In genomic region chr4:140647711-140648421, GRCm38 (mm10) we compare ENCODE assay signal across 8 mouse cellular contexts. TPM values are rescaled to one million over a fixed set of nuclear protein-coding genes. Genes with fewer than 3 reads are reported as not detected.
A peak's percentile ranks its signal among the peaks of the same experiment; 100 is the strongest.
DNase-seq lines count a peak whose midpoint lies in the region; ATAC-seq lines count a peak whose summit lies in the region.

No protein-coding gene starts in this region.

- H3K4me1 ChIP-seq in heart, embryonic 13.5 days, result peaks cover 42% of the 10 kb centered on the region
- 0 out of 2 replicates have a peak, but pooled peaks cover 8% of the 10 kb centered on the region for H3K4me1 ChIP-seq in liver, embryonic 12.5 days

- H3K4me3 ChIP-seq in heart, embryonic 13.5 days, result peak overlapping the region; percentile 82
- H3K4me3 ChIP-seq in liver, embryonic 12.5 days, result peak overlapping the region; percentile 51

- ATAC-seq in heart, embryonic 13.5 days (ENCODE audit: extremely low read depth, insufficient number of reproducible peaks, low FRiP score, low TSS enrichment), result no peak
- no peak for ATAC-seq in liver, embryonic 12.5 days
- no peak for ATAC-seq in megakaryocyte, adult 5-6 weeks (ENCODE audit: poor library complexity, severe bottlenecking)

- H3K27ac ChIP-seq in heart, embryonic 13.5 days (replicated peaks), result peak overlapping the region; percentile 85
- H3K27ac ChIP-seq in liver, embryonic 12.5 days, result no peak overlapping the region

- peak; percentile 44 for DNase-seq in right cerebral cortex, postnatal 25 days
- DNase-seq in right cerebral cortex, postnatal 10 days (ENCODE audit: low spot score in 2 of 2), result no peak
- DNase-seq in cerebellum, postnatal 14 days, result peak; percentile 84 to 90
- DNase-seq in retina, adult 2 months (ENCODE audit: low read depth, low spot score), result peak; percentile 60
- DNase-seq in frontal cortex, postnatal 36 days (ENCODE audit: low spot score in 2 of 2), result no peak

- peak overlapping the region; percentile 77 for H3K4me2 ChIP-seq in heart, embryonic 13.5 days
- peak overlapping the region; percentile 61 for H3K4me2 ChIP-seq in liver, embryonic 12.5 days

- peaks cover 14% of the 10 kb centered on the region for H3K36me3 ChIP-seq in heart, embryonic 13.5 days
- H3K36me3 ChIP-seq in liver, embryonic 12.5 days, result no peaks in the 10 kb centered on the region

- no peaks in the 10 kb centered on the region; the same call in 1 of the 2 replicates for H3K27me3 ChIP-seq in heart, embryonic 13.5 days (replicated peaks)
- H3K27me3 ChIP-seq in liver, embryonic 12.5 days (replicated peaks), result peaks cover 57% of the 10 kb centered on the region

- H3K9me3 ChIP-seq in heart, embryonic 13.5 days, result peaks cover 4% of the 10 kb centered on the region; the same call in 1 of the 2 replicates
- H3K9me3 ChIP-seq in liver, embryonic 12.5 days (replicated peaks), result no peaks in the 10 kb centered on the region

- WGBS in heart, embryonic 13.5 days, result 12% methylated on average over 12 of the region's 12 CpGs
- 19% methylated on average over 12 of the region's 12 CpGs for WGBS in liver, embryonic 12.5 days (ENCODE audit: insufficient replicate concordance)

- peak overlapping the region; percentile 98 for H3K9ac ChIP-seq in heart, embryonic 13.5 days
- H3K9ac ChIP-seq in liver, embryonic 12.5 days, result peak overlapping the region; percentile 64; the same call in 1 of the 2 replicates

RNA-seq across cellular contexts. Expression of gene Arhgef10l, which starts 17.9 kb away (rescaled TPM):
- polyA plus RNA-seq in heart, embryonic 13.5 days (2015; fragmentation: Nextera tagmentation; extraction: Ambion mirVana), result 15.3 and 18.2 TPM in 2 replicates
- 3.5 and 3.7 TPM in 2 replicates for polyA plus RNA-seq in liver, embryonic 12.5 days (2016; fragmentation: Nextera tagmentation; extraction: Ambion mirVana)
- total RNA-seq in megakaryocyte, adult 5-6 weeks (2015), result 22.8 and 25.3 TPM in 2 replicates
- total RNA-seq in megakaryocyte, adult 5-6 weeks (2017), result 72.2 and 83.3 TPM in 2 replicates

RNA-seq across cellular contexts. Expression of gene Rcc2, which starts 52.5 kb away (rescaled TPM):
- polyA plus RNA-seq in heart, embryonic 13.5 days (2015; fragmentation: Nextera tagmentation; extraction: Ambion mirVana), result 9.8 and 10.7 TPM in 2 replicates
- polyA plus RNA-seq in liver, embryonic 12.5 days (2016; fragmentation: Nextera tagmentation; extraction: Ambion mirVana), result 100 and 102 TPM in 2 replicates
- 30.3 and 37.4 TPM in 2 replicates for total RNA-seq in megakaryocyte, adult 5-6 weeks (2015)
- total RNA-seq in megakaryocyte, adult 5-6 weeks (2017), result 50.8 and 57.3 TPM in 2 replicates

Comparison
In these comparisons a context has a peak if more than half of its experiments do, and no peak if none do; other contexts are left out.
1. DNase-seq: peak in right cerebral cortex, postnatal 25 days (single experiment), cerebellum, postnatal 14 days (2 of 2) and retina, adult 2 months (single experiment); none in right cerebral cortex, postnatal 10 days (0 of 2) and frontal cortex, postnatal 36 days (0 of 2).